Mouse (Mus musculus): Measurements from ENCODE around the gene Flg. TPM values are rescaled to one million over a fixed set of nuclear protein-coding genes. Genes with fewer than 3 reads are reported as not detected.

Gene Flg
- polyA plus RNA-seq (2014; fragmentation: Nextera tagmentation; extraction: Ambion mirVana) = not detected in 2 replicates

GRCm38 (mm10) chr3:93273223-93273622 is at the start of gene Flg:
Flg (plus strand) TSS chr3:93273523.
- H3K27me3 ChIP-seq (ENCODE audit: control insufficient read depth, insufficient read depth, low read length) = no peaks in the 10 kb centered on the region
- no peaks in the 10 kb centered on the region for H3K9me3 ChIP-seq (ENCODE audit: control insufficient read depth, low read length)
- H3K27ac ChIP-seq (ENCODE audit: low read depth, low read length) = no peak within 1 kb of the TSS
- no peak within 1 kb of the TSS for H3K4me3 ChIP-seq (ENCODE audit: low read depth, low read length)
- H3K4me1 ChIP-seq (ENCODE audit: control insufficient read depth, insufficient read depth, low read length) = no peaks in the 10 kb centered on the region
- H3K9ac ChIP-seq (ENCODE audit: low read length) = no peak within 1 kb of the TSS
- H3K4me2 ChIP-seq (ENCODE audit: low read depth) = no peak within 1 kb of the TSS
- DNase-seq (ENCODE audit: low spot score) = no peak
- no peak for ATAC-seq (ENCODE audit: insufficient read depth, low FRiP score, low TSS enrichment)
- 91% methylated on average over 2 of the region's 2 CpGs for WGBS
- H3K36me3 ChIP-seq (ENCODE audit: control insufficient read depth, insufficient read depth, low read length) = no peaks in the 10 kb centered on the region

GRCm38 (mm10) chr3:93297542-93297941 is 24.2 kb downstream of the Flg start:
- ATAC-seq (ENCODE audit: insufficient read depth, low FRiP score, low TSS enrichment) (no peak), DNase-seq (ENCODE audit: low spot score) (no peak)
- WGBS = 78% methylated on average over 2 of the region's 2 CpGs
- no peak overlapping the region for H3K27ac ChIP-seq (ENCODE audit: low read depth, low read length)
- H3K27me3 ChIP-seq (ENCODE audit: control insufficient read depth, insufficient read depth, low read length) = no peaks in the 10 kb centered on the region
- no peak overlapping the region for H3K9ac ChIP-seq (ENCODE audit: low read length)
- no peaks in the 10 kb centered on the region for H3K36me3 ChIP-seq (ENCODE audit: control insufficient read depth, insufficient read depth, low read length)
- no peak overlapping the region for H3K4me2 ChIP-seq (ENCODE audit: low read depth)
- no peaks in the 10 kb centered on the region for H3K9me3 ChIP-seq (ENCODE audit: control insufficient read depth, low read length)
- no peak overlapping the region for H3K4me3 ChIP-seq (ENCODE audit: low read depth, low read length)
- H3K4me1 ChIP-seq (ENCODE audit: control insufficient read depth, insufficient read depth, low read length) = no peaks in the 10 kb centered on the region

GRCm38 (mm10) chr3:93299832-93300231 is 26.5 kb downstream of the Flg start:
- Histone ChIP-seq H3K36me3 (ENCODE audit: control insufficient read depth, insufficient read depth, low read length) (no peaks in the 10 kb centered on the region), H3K4me3 (ENCODE audit: low read depth, low read length) (no peak overlapping the region), H3K4me2 (ENCODE audit: low read depth) (no peak overlapping the region), H3K9me3 (ENCODE audit: control insufficient read depth, low read length) (no peaks in the 10 kb centered on the region), H3K27me3 (ENCODE audit: control insufficient read depth, insufficient read depth, low read length) (no peaks in the 10 kb centered on the region), H3K9ac (ENCODE audit: low read length) (no peak overlapping the region), H3K4me1 (ENCODE audit: control insufficient read depth, insufficient read depth, low read length) (no peaks in the 10 kb centered on the region), H3K27ac (ENCODE audit: low read depth, low read length) (no peak overlapping the region)
- DNase-seq (ENCODE audit: low spot score) (no peak), ATAC-seq (ENCODE audit: insufficient read depth, low FRiP score, low TSS enrichment) (no peak)
- 91% methylated on average over 6 of the region's 6 CpGs for WGBS

GRCm38 (mm10) chr3:93301896-93302295 is 28.6 kb downstream of the Flg start:
- 83% methylated on average over 3 of the region's 3 CpGs for WGBS
- Histone ChIP-seq H3K4me3 (ENCODE audit: low read depth, low read length) (no peak overlapping the region), H3K9ac (ENCODE audit: low read length) (no peak overlapping the region), H3K9me3 (ENCODE audit: control insufficient read depth, low read length) (no peaks in the 10 kb centered on the region), H3K27ac (ENCODE audit: low read depth, low read length) (no peak overlapping the region), H3K27me3 (ENCODE audit: control insufficient read depth, insufficient read depth, low read length) (no peaks in the 10 kb centered on the region), H3K4me1 (ENCODE audit: control insufficient read depth, insufficient read depth, low read length) (no peaks in the 10 kb centered on the region), H3K36me3 (ENCODE audit: control insufficient read depth, insufficient read depth, low read length) (no peaks in the 10 kb centered on the region), H3K4me2 (ENCODE audit: low read depth) (no peak overlapping the region)
- no peak for ATAC-seq (ENCODE audit: insufficient read depth, low FRiP score, low TSS enrichment)
- DNase-seq (ENCODE audit: low spot score) = no peak

- Histone ChIP-seq H3K27ac (ENCODE audit: low read depth, low read length) (no peak overlapping the region), H3K36me3 (ENCODE audit: control insufficient read depth, insufficient read depth, low read length) (no peaks in the 10 kb centered on the region), H3K4me3 (ENCODE audit: low read depth, low read length) (no peak overlapping the region), H3K9ac (ENCODE audit: low read length) (no peak overlapping the region), H3K4me2 (ENCODE audit: low read depth) (no peak overlapping the region), H3K27me3 (ENCODE audit: control insufficient read depth, insufficient read depth, low read length) (no peaks in the 10 kb centered on the region), H3K9me3 (ENCODE audit: control insufficient read depth, low read length) (no peaks in the 10 kb centered on the region), H3K4me1 (ENCODE audit: control insufficient read depth, insufficient read depth, low read length) (no peaks in the 10 kb centered on the region)
- WGBS = 80% methylated on average over 2 of the region's 2 CpGs
- DNase-seq (ENCODE audit: low spot score) = no peak
- ATAC-seq (ENCODE audit: insufficient read depth, low FRiP score, low TSS enrichment) = no peak
Observed at GRCm38 (mm10) chr3:93306142-93306541, 32.8 kb downstream of the Flg start.

- Histone ChIP-seq H3K9ac (ENCODE audit: low read length) (no peak overlapping the region), H3K36me3 (ENCODE audit: control insufficient read depth, insufficient read depth, low read length) (no peaks in the 10 kb centered on the region), H3K27ac (ENCODE audit: low read depth, low read length) (no peak overlapping the region), H3K4me3 (ENCODE audit: low read depth, low read length) (no peak overlapping the region), H3K27me3 (ENCODE audit: control insufficient read depth, insufficient read depth, low read length) (no peaks in the 10 kb centered on the region), H3K4me1 (ENCODE audit: control insufficient read depth, insufficient read depth, low read length) (no peaks in the 10 kb centered on the region), H3K4me2 (ENCODE audit: low read depth) (no peak overlapping the region), H3K9me3 (ENCODE audit: control insufficient read depth, low read length) (no peaks in the 10 kb centered on the region)
- 76% methylated on average over 3 of the region's 3 CpGs for WGBS
- no peak for DNase-seq (ENCODE audit: low spot score)
- ATAC-seq (ENCODE audit: insufficient read depth, low FRiP score, low TSS enrichment) = no peak
Observed at GRCm38 (mm10) chr3:93311371-93311770, 38.0 kb downstream of the Flg start.

GRCm38 (mm10) chr3:93314388-93314787 is 41.1 kb downstream of the Flg start:
- H3K4me3 ChIP-seq (ENCODE audit: low read depth, low read length) = no peak overlapping the region
- WGBS = 90% methylated on average over 1 of the region's 1 CpGs

GRCm38 (mm10) chr3:93319449-93319848 is 46.1 kb downstream of the Flg start, which contains the start of gene Hrnr:
Hrnr (plus strand) TSS chr3:93319749.
- Histone ChIP-seq H3K9me3 (ENCODE audit: control insufficient read depth, low read length) (no peaks in the 10 kb centered on the region), H3K4me2 (ENCODE audit: low read depth) (no peak within 1 kb of the TSS), H3K4me3 (ENCODE audit: low read depth, low read length) (no peak within 1 kb of the TSS), H3K9ac (ENCODE audit: low read length) (no peak within 1 kb of the TSS), H3K36me3 (ENCODE audit: control insufficient read depth, insufficient read depth, low read length) (no peaks in the 10 kb centered on the region), H3K4me1 (ENCODE audit: control insufficient read depth, insufficient read depth, low read length) (no peaks in the 10 kb centered on the region), H3K27me3 (ENCODE audit: control insufficient read depth, insufficient read depth, low read length) (no peaks in the 10 kb centered on the region), H3K27ac (ENCODE audit: low read depth, low read length) (no peak within 1 kb of the TSS)
- WGBS = 80% methylated on average over 2 of the region's 2 CpGs
- ATAC-seq (ENCODE audit: insufficient read depth, low FRiP score, low TSS enrichment) (no peak), DNase-seq (ENCODE audit: low spot score) (no peak)

More at GRCm38 (mm10) chr3:93314388-93314787, 41.1 kb downstream of the Flg start:
- ATAC-seq (ENCODE audit: insufficient read depth, low FRiP score, low TSS enrichment) (no peak), DNase-seq (ENCODE audit: low spot score) (no peak)
- H3K27ac ChIP-seq (ENCODE audit: low read depth, low read length) = no peak overlapping the region
- H3K4me1 ChIP-seq (ENCODE audit: control insufficient read depth, insufficient read depth, low read length) = no peaks in the 10 kb centered on the region
- H3K36me3 ChIP-seq (ENCODE audit: control insufficient read depth, insufficient read depth, low read length) = no peaks in the 10 kb centered on the region
- no peak overlapping the region for H3K9ac ChIP-seq (ENCODE audit: low read length)
- H3K9me3 ChIP-seq (ENCODE audit: control insufficient read depth, low read length) = no peaks in the 10 kb centered on the region
- no peak overlapping the region for H3K4me2 ChIP-seq (ENCODE audit: low read depth)
- no peaks in the 10 kb centered on the region for H3K27me3 ChIP-seq (ENCODE audit: control insufficient read depth, insufficient read depth, low read length)

- Histone ChIP-seq H3K9ac (ENCODE audit: low read length) (no peak overlapping the region), H3K4me1 (ENCODE audit: control insufficient read depth, insufficient read depth, low read length) (no peaks in the 10 kb centered on the region), H3K36me3 (ENCODE audit: control insufficient read depth, insufficient read depth, low read length) (no peaks in the 10 kb centered on the region), H3K4me3 (ENCODE audit: low read depth, low read length) (no peak overlapping the region), H3K27me3 (ENCODE audit: control insufficient read depth, insufficient read depth, low read length) (no peaks in the 10 kb centered on the region), H3K9me3 (ENCODE audit: control insufficient read depth, low read length) (no peaks in the 10 kb centered on the region), H3K27ac (ENCODE audit: low read depth, low read length) (no peak overlapping the region), H3K4me2 (ENCODE audit: low read depth) (no peak overlapping the region)
- DNase-seq (ENCODE audit: low spot score) (no peak), ATAC-seq (ENCODE audit: insufficient read depth, low FRiP score, low TSS enrichment) (no peak)
Observed at GRCm38 (mm10) chr3:93337749-93338148, 64.4 kb downstream of the Flg start.
